Mouse (Mus musculus) effector memory CD4-positive, alpha-beta T cell, adult 5 months (primary cell): ENCODE data around the gene Gm17657. TPM values are rescaled to one million over a fixed set of nuclear protein-coding genes. Genes with fewer than 3 reads are reported as not detected.

Source experiments
- polyA plus RNA-seq: library from polyadenylated mRNA; unstranded; fragments of 100-300 nt; shearing (Covaris generic); gene quantifications from one replicate; pipeline ENCODE4 v1.2.1, GENCODE M21; 2017

The Gm17657 gene
- polyA plus RNA-seq = 0.32 TPM

GRCm38 (mm10) chr17:29549543-29550428 lies at the start of gene Gm17657, which contains the start of gene Tbc1d22b:
Gene Gm17657, minus strand, starts transcription at chr17:29549638.
Gene Tbc1d22b, plus strand, starts transcription at chr17:29549785.

GRCm38 (mm10) chr17:29552162-29552732 lies 2.8 kb upstream of the Gm17657 start, which contains the start of gene Tmem217:
Gene Tmem217, minus strand, starts transcription at chr17:29552385.

GRCm38 (mm10) chr17:29490713-29491581 lies 58.5 kb downstream of the Gm17657 start, which contains the start of gene Pim1:
Gene Pim1, plus strand, starts transcription at chr17:29490753.

Other genes starting within 250 kb of the Gm17657 start
- gene Pi16, start 232.0 kb downstream of the Gm17657 start, polyA plus RNA-seq = 0.31 TPM
- gene Mtch1, start 201.7 kb downstream of the Gm17657 start, polyA plus RNA-seq = 40.8 TPM
- gene Fgd2, start 188.7 kb downstream of the Gm17657 start, polyA plus RNA-seq = 0.52 TPM
- 257 TPM for gene Pim1, start 58.9 kb downstream of the Gm17657 start, polyA plus RNA-seq
- 36.5 TPM for gene Tbc1d22b, start 147 bp upstream of the Gm17657 start, polyA plus RNA-seq
- 5.3 TPM for gene Tmem217, start 2.7 kb upstream of the Gm17657 start, polyA plus RNA-seq
- gene Rnf8, start 65.2 kb upstream of the Gm17657 start, polyA plus RNA-seq = 55.8 TPM
- 5.9 TPM for gene Gm28043, start 65.2 kb upstream of the Gm17657 start, polyA plus RNA-seq
- 165 TPM for gene Cmtr1, start 111.0 kb upstream of the Gm17657 start, polyA plus RNA-seq
- gene Ccdc167, start 167.4 kb upstream of the Gm17657 start, polyA plus RNA-seq = 6.5 TPM